Mouse (Mus musculus) E14TG2a.4 (cell line): Measurements from ENCODE around the gene Shb.

Experiments
- CTCF ChIP-seq: conservative IDR thresholded peaks from 2 replicates; pipeline ENCODE4 v1.5.1; 2014; ENCODE audit warnings: low read length
- POU5F1 ChIP-seq: IDR thresholded peaks from 2 replicates; pipeline ENCODE4 v1.6.1; 2014; ENCODE audit warnings: low read length, borderline replicate concordance

- TF ChIP-seq CTCF (no peak), POU5F1 (no peak)
These were observed 59.1 kb downstream of the Shb start for GRCm38 (mm10) chr4:45473129-45473528.
